Mouse (Mus musculus) WW6 (cell line): ENCODE data around the gene Gm6871.
"Not testable (repeated sequence)": the region's sequence is repeated elsewhere in the genome, so short reads cannot be mapped to it uniquely, and the experiment has no call there.

Experiments
- DNase-seq: peaks from one replicate; pipeline ENCODE4 v3.0.0-alpha.2; 2013; ENCODE audit warnings: low read depth, low spot score

The Gm6871 gene

DNA sequence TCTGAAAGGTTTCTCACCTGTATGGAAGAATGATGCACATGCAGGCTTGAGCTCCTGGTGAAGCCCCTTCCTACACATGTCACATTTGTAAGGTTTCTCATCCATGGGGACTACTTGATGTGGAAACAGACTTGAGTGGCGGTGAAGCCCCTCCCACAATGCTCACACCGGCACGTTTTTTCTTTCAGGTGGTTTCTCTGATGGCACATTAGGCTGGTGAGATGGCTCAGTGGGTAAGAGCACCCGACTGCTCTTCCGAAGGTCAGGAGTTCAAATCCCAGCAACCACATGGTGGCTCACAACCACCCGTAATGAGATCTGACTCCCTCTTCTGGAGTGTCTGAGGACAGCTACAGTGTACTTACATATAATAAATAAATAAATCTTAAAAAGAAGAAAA, at the start of gene Gm6871:
Gm6871 (minus strand) TSS at position 101 of the 400 bp plus-strand sequence.
- not testable (repeated sequence) for DNase-seq

DNA sequence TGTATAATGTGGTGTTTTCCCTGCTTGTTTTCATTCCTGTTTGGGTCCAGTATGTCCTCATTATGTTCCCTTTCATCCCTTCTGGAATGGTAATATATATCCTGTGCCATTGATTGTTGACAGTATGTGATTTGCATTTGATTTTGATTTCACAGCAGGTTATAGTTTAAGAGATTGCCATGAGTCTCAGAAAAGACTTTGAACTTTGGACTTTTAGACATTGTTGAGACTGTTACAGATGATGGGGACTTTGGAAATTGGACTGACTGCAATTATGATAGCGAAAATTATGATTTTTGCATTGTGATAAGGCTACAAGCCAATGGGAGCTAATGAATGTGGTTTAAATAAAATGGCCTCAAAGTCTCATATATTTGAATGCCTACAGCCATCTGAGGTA, 42.8 kb upstream of the Gm6871 start:
- DNase-seq, result not testable (repeated sequence)

DNA sequence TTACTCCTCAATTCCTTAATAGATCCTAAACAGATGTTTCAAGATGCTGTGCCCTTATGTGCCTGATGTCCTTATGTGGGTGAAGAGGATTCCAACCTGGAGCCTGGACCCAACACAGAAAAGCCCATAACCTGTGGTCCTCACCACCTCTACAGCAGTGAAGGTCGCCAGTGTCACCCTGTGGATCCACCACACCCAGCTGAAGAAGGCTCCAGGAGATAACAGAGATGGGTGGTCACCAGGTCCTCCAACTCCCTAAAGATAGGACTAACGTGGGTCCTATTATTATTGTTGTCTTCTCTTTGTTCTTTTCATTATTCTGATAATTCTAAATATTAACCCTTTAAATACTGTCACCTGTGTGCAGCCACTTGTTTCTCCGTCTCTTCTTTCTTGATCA, 38.2 kb upstream of the Gm6871 start:
- DNase-seq, result no peak

DNA sequence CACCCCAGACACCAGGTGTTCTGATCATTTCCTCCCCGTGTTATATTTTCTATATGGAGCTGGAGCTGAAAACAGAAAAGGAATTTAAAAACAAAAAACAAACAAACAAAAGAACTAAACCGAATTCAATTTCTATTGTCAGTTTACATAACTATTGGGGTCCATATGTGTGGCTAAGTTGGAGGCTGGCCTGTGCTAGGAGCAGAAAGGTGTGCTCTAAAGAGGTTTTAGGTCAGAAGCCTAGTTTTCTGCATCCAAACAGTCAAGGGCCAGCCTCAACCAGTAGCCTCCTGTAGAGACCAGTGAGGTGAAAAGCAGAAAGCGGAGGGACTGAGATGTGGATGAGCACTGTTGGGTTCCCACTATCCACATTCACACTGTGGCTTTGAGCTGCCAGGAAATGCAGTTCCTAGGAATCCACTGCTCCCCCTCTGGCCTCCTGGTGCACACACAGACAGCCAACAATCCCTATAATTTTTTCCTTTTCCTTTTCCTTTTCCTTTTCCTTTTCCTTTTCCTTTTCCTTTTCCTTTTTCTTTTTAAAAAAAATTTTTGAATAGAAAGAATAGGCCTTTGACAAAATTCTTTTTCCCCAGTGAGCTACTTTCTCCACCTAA, 26.6 kb upstream of the Gm6871 start:
- no peak for DNase-seq

DNA sequence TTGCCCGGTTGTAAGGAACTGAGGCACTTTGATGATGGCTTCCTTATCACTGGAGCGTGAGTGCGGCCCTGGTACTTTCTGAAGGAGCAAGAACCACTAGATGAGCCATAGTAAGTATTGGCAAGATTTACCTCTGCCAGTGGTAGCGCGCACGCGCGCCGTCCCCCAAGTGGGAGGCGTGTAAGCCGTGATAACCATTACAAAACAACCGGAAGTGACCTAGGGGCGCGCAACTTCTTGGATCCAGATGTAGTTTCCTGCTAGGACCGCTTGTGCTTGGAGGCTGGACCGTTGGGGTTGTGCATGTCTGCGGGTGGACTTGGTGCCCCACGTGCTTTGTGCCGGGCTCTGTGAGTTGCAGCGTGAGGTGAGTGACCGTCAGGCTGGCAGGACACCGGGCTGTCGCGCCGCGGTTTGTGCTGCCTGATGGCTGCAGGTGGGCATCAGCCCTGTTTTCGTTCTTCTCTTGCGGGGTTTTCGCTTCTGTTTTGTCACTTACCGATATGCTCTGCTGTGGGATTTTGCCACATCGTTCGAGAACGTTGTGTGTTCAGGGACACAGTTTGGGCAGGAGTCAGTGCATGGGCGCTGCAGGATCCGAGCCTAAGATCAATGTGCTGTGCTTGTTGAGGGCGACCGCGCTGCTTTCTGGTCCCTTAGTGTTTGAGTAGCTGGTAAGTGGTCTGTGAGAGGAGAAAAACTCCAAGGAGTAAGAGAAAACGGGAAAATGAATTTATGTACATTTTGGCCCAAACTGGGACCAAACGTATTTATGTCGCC, 25.8 kb upstream of the Gm6871 start, which contains the start of gene 2610021A01Rik:
2610021A01Rik (plus strand) TSS at position 197 of the 780 bp plus-strand sequence.
- DNase-seq, result peak; percentile 75

DNA sequence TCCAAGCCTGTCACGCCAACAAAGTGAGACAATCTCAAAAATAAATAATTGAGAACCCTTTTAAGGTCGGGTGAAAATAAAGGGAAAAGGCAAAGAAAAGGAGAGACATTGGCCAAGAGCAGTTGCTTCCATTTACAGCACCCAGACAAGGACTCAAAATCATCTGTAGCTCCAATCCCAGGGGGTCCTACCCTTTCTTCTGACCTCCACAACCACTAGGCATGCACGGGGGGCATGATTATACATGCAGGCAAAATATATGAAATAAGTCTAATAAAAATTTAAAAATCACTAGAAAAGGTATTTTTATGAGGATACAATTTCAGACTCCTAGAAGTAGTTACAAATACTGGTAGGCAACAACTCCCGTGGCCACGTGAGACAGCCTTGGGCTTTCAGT, 25.2 kb upstream of the Gm6871 start:
- DNase-seq, result no peak

DNA sequence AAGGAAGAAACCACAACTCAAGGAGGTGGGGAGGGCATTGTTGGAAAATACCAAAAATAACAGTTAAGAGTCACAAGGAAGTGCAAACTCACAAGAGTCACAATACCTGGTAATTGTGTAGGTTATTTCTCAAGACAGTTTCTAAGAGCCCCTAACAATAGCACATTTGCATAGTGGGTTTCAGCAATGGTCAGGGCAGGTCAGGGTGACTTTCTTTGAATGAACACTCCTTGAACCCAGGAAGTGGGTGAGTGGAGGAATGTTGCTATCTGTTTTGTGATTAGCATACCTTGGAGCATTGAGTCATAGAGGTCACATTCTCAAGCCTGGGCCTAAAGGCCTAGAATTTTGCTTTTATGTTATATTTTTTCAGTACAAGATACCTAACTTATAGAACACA, 14.4 kb upstream of the Gm6871 start:
- DNase-seq, result not testable (repeated sequence)

DNA sequence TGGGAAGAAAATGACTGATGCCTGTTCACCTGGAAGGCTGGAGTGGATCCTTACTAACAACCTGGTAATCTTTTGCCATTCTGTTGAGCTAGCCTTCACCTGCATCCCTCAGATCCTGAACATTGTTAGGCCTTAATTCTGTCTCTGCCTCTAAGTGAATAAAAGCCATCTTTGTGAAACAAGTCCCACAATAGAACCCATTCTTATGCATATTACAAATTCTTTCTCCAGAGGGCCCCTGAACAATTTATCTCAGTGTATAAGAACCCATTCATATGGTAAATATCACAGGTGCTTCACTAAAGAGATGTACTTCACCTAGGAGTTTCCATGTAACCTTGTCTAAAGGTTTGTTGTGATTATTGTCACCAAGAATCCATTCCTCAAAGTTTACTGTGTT, 8.6 kb upstream of the Gm6871 start:
- no peak for DNase-seq

DNA sequence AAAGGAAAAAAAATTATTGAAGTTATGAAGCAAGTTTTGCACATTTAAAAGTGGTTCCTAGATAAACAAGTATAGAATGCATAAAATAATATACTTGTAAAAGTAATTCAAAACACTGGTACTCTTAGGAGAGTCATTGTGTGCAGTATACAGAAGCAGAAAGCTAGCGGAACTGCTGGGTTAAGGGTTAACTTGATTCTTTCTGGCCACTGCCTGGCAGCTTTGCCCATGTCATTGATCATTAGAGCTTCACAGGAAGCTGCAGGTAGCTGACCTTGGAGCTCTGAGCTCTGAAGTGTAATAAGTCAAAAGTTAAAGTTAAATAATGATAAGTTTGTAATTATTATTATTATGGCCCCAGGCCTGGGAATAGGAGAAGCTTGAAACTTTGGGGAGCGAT, 4.5 kb upstream of the Gm6871 start:
- DNase-seq, result no peak

DNA sequence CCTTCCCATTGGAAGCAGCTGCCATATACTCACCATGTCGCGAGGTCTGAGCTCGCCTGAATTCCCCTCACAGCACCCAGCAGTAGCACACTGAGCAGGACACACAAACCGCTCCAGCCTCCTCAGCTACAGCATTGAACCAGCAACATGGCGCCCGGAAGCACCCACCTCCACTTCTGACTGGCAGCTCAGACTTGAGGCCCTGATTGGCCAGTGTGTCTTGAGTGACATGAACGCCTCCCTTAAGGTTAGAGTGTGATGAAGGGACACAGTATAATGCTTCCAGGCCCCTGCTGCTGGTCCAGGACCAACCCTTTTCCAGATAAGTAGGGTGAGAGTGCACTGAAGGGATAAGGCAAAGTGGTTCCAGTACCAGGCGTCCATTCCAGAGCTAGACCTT, 12.8 kb downstream of the Gm6871 start:
- no peak for DNase-seq

DNA sequence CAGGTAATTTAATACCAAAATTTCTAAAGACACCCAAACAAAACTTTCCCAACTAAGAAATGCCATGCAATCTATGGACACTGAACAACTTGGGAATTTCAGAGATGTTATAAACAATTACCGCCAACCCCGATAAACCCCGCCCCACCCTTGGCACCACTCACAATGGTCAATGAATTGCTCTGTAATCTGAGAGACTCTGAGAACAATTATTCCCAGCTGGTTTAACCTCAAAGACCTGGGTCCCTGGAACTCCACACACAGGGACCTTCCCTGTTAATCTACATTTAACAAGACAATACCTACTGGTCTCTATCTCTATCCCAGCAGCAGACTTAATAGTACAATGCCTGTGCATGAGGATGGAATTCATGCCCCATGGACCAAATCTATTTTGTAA, 60.8 kb downstream of the Gm6871 start:
- DNase-seq, result no peak

DNA sequence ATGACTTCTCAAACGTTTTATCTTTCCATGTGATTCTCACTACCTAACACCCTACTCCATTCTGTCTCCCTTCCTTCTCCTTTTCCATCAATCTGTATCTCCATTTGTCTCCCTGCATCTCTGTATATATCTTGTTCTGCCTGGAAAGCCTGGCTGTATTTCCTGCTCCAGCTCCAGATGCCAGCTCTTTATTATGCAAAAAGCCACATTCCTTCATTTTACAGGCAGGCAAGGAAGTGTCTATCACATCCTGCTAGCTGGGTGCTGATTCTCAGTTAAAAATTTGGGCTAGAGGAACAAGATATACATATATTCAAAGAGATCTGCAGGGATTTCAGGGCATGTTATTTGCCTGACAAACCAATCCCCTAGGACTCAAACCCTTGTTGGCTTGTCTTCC, 61.3 kb downstream of the Gm6871 start:
- no peak for DNase-seq

DNA sequence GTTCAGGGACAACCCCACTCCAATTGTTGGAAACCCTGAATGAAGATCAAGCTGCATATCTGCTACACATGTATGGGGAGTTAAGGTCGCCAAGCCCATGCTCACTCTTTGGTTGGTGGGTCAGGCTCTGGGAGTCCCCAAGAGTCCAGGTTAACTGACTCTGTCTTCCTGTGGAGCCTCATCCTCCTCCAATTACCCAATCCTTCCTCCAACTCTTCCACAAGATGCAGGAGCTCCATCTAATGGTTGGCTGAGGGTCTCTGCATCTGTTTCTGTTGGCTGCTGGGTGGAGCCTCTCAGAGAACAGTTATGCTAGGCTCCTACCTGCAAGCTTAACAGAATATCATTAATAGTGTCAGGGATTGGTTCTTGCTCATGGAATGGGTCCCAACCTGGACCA, 71.1 kb downstream of the Gm6871 start:
- DNase-seq, result no peak

DNA sequence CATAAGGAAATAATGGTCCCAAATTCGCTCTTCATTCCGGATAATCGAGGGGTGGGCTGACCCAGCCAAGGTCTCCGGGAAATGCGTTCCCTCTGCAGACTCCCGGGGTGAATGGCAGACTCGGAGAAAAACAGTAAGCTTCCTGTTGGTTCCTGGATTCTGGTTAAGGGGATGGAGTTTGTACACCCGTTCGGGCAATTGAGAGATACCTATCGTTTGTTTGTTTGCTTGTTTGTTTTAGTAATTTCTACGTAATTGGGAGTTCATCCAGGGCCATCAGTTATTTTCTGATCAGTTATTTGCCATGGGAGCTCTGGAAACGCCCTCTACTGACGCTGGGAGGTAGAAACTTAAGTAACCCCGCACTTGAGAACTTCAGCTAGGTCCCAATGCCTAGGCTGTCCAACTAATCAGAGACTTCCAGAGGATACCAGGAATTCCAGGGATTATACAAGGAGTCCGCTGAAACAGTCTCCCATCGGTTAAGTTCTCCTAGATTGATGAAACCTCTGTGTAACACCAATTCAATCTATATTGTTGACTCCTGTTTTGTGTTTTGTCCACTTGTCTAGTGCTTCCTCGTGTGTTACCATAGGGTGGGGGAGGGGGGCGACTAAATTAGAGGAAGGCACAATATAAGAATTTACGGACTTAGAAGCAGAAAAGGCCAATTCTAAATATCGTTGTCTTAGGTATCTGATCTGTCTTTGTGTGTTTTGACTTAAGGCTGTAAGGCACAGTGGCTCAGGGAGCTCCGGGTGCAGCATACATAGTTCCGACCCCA, 73.1 kb downstream of the Gm6871 start:
- peak; percentile 49 for DNase-seq

DNA sequence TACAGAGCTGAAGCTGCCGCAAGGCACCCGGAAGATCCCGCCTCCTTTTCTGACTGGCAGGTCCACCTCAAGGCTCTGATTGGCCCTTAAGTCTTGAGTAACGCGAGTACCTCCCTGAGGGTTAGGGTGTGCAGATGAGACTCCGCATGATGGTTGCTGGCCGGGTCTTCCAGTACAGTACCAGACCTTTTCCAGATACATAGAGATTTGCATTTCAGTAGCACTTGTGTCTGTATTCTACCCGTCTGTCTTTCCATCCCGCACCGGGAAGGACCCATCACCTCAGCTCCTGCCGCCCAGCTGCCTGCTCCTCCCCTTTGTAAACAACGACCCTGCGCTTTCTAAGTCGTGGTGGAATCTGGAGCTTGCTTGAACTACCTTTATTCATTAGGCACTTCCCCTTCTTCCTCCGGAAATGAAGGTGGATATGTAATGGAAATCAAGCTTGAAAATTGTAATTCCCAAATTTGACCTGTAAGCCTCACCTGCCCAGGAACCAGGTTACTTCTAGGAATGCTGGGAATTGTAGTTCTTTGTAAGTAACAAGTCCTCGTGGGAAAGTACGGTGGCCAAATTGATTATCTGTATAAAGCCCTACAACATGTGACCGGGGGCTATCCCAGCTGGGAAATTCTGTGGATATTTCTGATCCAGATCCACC, 73.9 kb downstream of the Gm6871 start, which contains the start of the genes Gm20449 and AW146154:
Gm20449 (minus strand) TSS at position 29 of the 661 bp plus-strand sequence.
AW146154 (minus strand) TSS at position 502 of the 661 bp plus-strand sequence.
- peak; percentile 74 for DNase-seq

DNA sequence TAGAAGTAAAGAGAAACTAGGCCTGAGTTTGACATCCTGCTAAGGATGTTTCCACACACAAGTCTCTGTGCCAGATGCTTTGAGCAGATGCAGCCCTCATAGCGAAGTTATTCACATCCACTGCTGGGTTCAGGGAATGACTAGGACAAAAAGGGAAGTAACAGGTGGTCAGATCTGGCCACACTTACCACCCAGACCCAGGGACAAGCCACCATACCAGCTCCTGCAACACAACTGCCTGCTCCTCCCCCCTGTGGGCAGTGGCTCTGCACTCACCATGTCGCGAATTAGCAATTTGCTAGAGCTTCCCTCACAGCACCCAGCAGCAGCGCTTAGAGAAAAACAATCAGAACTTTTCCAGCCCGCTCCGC, 74.5 kb downstream of the Gm6871 start:
- not testable (repeated sequence) for DNase-seq

DNA sequence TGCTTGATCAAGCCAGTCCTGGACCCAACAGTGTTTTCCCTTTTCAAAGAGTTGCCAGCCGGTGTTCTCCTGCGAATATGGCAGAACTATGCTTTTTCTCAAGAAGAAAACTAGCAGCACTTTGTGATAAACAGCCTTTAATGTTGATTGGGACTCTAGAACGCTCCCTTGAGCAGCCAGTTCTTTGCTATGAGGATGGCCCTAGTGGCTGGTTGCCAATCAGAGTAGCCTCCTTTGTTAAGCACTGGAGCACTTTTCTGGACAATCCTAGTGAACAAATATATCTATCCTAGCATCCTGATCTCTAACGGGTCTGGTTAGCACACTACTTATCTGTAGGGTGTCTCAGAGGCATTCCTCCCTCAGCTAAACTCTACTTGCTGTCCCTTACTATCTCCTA, 75.0 kb downstream of the Gm6871 start:
- DNase-seq, result not testable (repeated sequence)

DNA sequence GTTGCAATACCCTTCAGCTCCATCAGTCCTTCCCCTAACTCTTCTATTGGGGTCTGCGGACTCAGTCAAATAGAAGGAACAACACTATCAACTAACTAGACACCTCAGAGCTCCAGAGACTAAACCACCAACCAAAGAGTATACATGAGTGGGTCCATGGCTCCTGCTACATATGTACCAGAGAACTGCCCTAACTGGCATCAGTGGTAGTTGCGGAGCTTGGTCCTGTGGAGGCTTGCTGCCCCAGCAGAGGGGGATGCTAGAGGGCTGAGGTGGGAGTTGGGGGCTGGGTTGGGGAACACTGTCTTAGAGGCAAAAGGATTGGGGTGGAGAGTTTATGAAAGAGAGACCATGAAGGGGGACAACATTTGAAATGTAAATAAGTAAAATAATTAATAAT, 75.6 kb downstream of the Gm6871 start:
- DNase-seq, result no peak
